Mouse (Mus musculus) kidney, adult 2 months (tissue): ENCODE data around the gene Ifnar1. TPM values are rescaled to one million over a fixed set of nuclear protein-coding genes. Genes with fewer than 3 reads are reported as not detected.
"Not testable (repeated sequence)": the region's sequence is repeated elsewhere in the genome, so short reads cannot be mapped to it uniquely, and the experiment has no call there.

Source experiments
- DNase-seq: peaks from one replicate; pipeline ENCODE4 v3.0.0; 2021
- H3K27ac ChIP-seq: fragments of 200-500 bp; 2 replicates; pipeline ENCODE4 v1.5.1; 2012; ENCODE audit warnings: low read depth, low read length, control low read depth, inconsistent platforms; ENCODE audit not compliant: insufficient read depth
- H3K27me3 ChIP-seq: fragments of 200-500 bp; replicated peaks from 2 replicates; pipeline ENCODE4 v1.6.1; 2012; ENCODE audit warnings: mild to moderate bottlenecking, moderate library complexity, low read length, inconsistent platforms; ENCODE audit not compliant: control insufficient read depth, insufficient read depth
- H3K36me3 ChIP-seq: fragments of 200-500 bp; 2 replicates; pipeline ENCODE4 v1.6.1; 2012; ENCODE audit warnings: mild to moderate bottlenecking, moderate library complexity, low read length, inconsistent platforms; ENCODE audit not compliant: control insufficient read depth, insufficient read depth
- H3K4me1 ChIP-seq: fragments of 200-500 bp; 2 replicates; pipeline ENCODE4 v1.6.1; 2011; ENCODE audit warnings: low read length; ENCODE audit not compliant: control insufficient read depth, insufficient read depth
- H3K4me3 ChIP-seq: fragments of 200-500 bp; 2 replicates; pipeline ENCODE4 v1.5.1; 2011; ENCODE audit warnings: mild to moderate bottlenecking, low read depth, low read length, control low read depth; ENCODE audit not compliant: insufficient read depth
- CTCF ChIP-seq: fragments of 200-500 bp; conservative IDR thresholded peaks from 2 replicates; pipeline ENCODE4 v1.5.1; 2011; ENCODE audit warnings: low read depth, mild to moderate bottlenecking, control low read depth, low read length, moderate library complexity, mixed read lengths; ENCODE audit not compliant: insufficient read depth, insufficient read length
- POLR2A ChIP-seq: fragments of 200-500 bp; IDR thresholded peaks from one replicate; pipeline ENCODE4 v1.6.1; 2011; ENCODE audit warnings: low read depth, low read length, control low read depth
- WGBS: fragments of 180-500 bp; shearing (Covaris S2); methylation state at CpG from one replicate; pipeline ENCODE4 v1.1.7; 2018; 5-methylcytosine and 5-hydroxymethylcytosine counted together
- polyA plus RNA-seq: library from polyadenylated mRNA; depleted of rRNA; stranded (reverse); fragments of >200 nt; gene quantifications from 2 replicates; pipeline ENCODE4 v1.2.3, GENCODE M21; 2012

Gene Ifnar1
- polyA plus RNA-seq, 1 experiment, result 22.2 TPM

DNA sequence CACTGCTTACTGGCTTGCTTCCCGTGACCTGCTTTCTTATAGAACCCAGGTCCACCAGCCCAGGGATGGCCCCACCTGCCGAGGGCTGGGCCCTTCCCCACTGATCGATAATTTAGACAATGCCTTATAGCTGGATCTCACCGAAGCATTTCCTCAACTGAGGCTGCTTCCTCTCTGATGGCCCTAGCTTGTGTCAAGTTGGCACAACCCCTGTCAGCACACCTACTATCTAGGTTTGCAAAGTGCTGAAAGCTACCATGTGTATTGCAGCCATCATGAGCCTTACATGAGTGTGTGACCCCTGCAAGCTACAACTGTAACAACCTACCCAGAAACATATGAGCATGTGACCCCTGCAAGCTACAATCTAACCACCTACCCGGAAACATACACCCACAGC lies 39.2 kb downstream of the Ifnar1 start:
- TF ChIP-seq POLR2A, result no peak
- no peak for TF ChIP-seq CTCF
- Histone ChIP-seq H3K36me3 (no peaks in the 10 kb centered on the region), H3K4me3 (no peak overlapping the region), H3K27me3 (no peaks in the 10 kb centered on the region), H3K27ac (no peak overlapping the region), H3K4me1 (no peaks in the 10 kb centered on the region)
- no peak for DNase-seq
- 83% methylated on average over 5 of the region's 5 CpGs for WGBS

DNA sequence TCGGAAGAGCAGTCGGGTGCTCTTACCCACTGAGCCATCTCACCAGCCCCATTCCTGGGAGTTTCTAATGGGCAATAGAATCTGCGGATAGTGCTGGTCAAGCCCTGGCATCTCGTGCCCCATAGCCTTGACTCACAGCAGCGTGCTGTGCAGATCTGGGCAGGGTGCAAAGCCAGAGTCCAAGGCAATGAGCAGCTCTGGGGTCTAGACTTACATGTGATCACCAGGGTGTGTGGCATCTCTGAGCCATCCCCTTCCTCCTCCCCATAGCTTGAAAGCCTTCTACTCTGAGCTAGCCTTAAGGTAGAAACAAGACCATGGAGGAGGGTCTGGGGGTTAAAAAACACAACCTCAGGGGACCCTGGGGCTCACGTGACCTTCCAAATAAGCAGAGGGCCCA lies 41.2 kb downstream of the Ifnar1 start:
- 94% methylated on average over 6 of the region's 6 CpGs for WGBS
- Histone ChIP-seq H3K27ac (no peak overlapping the region), H3K27me3 (no peaks in the 10 kb centered on the region), H3K4me3 (no peak overlapping the region), H3K4me1 (no peaks in the 10 kb centered on the region), H3K36me3 (no peaks in the 10 kb centered on the region)
- no peak for TF ChIP-seq CTCF
- TF ChIP-seq POLR2A, result no peak
- no peak for DNase-seq

DNA sequence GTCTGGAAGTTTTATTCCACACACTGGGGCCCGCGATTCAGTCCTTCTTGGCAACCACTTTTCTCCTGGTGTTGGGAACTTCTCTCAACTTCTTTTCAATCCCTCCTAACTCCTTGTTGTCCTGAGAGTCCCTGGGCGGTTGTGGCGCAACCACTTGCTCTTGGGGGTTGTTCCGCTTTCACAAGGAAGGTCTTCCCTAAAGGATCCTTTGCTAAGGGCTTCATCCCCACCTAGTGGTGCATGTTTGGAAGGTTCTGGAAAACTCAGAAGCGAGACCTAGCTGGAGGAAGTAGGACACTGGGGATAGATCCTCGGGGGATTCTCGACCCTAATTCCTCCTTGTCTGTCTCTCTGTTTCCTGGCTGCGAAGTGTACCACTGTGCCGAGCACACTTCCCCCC lies 42.0 kb downstream of the Ifnar1 start:
- Histone ChIP-seq H3K36me3 (no peaks in the 10 kb centered on the region), H3K27ac (no peak overlapping the region), H3K4me1 (no peaks in the 10 kb centered on the region), H3K4me3 (no peak overlapping the region), H3K27me3 (no peaks in the 10 kb centered on the region)
- peak; percentile 55 for DNase-seq
- TF ChIP-seq CTCF, result peak; percentile 33
- no peak for TF ChIP-seq POLR2A
- WGBS, result 60% methylated on average over 10 of the region's 10 CpGs

DNA sequence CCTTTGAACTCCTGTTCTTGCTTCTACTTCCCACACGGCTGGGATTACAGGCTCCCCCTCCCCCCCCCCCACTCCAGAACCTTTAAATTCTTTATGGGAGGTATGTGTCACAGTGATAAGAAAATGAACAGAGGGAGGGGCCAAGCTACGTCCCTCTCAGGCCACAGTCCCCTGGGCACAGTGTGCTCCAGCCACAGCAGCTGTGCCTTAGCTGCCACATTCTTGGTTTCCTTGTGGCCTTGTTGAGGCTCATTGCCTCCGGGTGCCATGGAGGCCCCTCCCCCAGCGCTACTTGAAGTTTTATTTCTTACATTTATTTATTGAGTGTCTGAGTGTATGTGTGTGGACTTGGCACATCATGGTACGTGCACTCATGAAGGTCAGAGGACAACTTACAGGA lies 42.5 kb downstream of the Ifnar1 start:
- 34% methylated on average over 5 of the region's 5 CpGs for WGBS
- TF ChIP-seq POLR2A (no peak), CTCF (no peak)
- no peaks in the 10 kb centered on the region for H3K27me3 ChIP-seq

DNA sequence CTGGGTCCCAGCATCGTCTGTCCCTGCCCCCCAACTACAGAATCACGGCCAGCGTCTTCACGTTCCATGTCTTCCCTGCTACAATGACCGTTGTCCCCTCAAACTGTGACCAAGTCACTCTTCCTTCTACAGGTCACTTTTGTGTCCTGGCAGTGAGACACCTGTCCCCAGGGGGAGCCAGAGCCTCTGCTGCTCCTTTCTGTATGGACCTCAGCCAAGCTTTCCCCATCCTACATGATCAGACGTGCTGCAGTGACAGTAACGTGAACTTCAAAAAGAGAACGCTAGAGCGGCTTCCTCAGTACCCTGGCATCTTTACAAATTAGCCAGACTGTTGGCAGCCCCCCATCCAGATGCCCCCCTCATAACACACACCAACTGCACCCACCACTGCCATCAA lies 43.5 kb downstream of the Ifnar1 start:
- WGBS, result 77% methylated on average over 9 of the region's 9 CpGs
- no peak for DNase-seq
- no peaks in the 10 kb centered on the region for H3K36me3 ChIP-seq
- H3K27me3 ChIP-seq, result no peaks in the 10 kb centered on the region
- H3K4me3 ChIP-seq, result no peak overlapping the region
- TF ChIP-seq POLR2A (no peak), CTCF (no peak; the same call in 1 of the 2 replicates)
- no peaks in the 10 kb centered on the region for H3K4me1 ChIP-seq
- H3K27ac ChIP-seq, result no peak overlapping the region

More for the DNA sequence above, 42.5 kb downstream of the Ifnar1 start:
- Histone ChIP-seq H3K36me3 (no peaks in the 10 kb centered on the region), H3K4me3 (no peak overlapping the region), H3K4me1 (no peaks in the 10 kb centered on the region), H3K27ac (no peak overlapping the region)
- no peak for DNase-seq

DNA sequence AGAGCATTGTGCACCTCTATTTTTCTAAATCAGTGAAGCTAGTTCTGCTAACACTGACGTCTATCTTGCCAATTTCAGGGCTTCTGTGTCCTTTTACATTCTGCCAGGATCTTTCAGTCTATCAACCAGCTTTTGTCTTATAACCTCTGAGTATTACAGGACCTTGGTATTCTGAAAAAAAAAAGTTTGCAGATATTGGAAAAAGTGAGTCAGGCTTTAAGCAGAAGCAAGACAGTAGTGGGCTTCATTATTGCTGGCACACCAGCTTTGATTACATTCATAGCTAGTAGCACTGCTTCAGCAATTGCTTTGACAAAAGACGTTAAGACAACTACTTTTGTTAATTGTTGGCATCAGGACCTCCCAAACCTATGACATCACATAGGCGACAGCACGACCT lies 45.8 kb downstream of the Ifnar1 start:
- H3K4me1 ChIP-seq, H3K36me3 ChIP-seq, DNase-seq, H3K27ac ChIP-seq, H3K27me3 ChIP-seq, H3K4me3 ChIP-seq: not testable (repeated sequence)
- 81% methylated on average over 4 of the region's 4 CpGs for WGBS

DNA sequence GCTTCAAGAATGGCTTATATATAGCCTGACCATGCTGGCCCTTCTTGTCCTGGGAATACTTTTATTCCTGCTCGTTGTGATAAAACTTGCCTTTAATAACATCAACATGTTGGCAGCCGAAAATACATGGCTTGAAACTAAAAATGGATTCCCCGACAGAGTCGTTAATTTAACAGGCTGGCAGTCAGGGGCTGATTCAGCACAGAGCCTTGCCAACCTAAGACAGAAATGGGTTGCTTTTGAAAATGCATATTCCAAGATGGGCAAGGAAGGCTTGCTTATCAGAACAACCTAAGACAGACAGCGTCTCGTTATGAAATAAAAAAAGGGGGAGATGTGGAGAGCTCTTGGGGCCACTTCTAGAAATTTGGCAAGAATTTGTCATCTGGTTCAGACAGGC lies 46.8 kb downstream of the Ifnar1 start:
- TF ChIP-seq POLR2A (no peak), CTCF (no peak)
- H3K36me3 ChIP-seq, result no peaks in the 10 kb centered on the region

DNA sequence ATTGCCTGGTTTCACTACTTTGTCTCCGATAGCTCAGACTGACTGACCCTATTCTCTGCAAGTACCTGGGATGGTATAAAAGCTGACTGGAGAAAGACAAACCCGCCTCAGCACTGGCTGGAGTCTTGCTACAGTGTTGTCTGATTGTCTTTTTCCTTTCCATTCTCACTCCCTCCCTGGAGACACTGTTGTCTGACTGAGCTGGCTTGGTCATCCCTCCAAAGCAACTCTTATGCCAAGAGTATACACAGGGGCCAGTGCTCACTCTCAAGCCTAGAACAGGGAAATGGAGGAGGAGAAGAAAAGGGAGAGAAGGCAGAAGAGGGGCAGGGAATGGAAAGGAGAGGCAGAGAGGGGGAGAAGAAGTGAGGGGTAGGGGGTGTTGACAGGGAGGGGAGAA lies 47.4 kb downstream of the Ifnar1 start:
- no peak for DNase-seq
- Histone ChIP-seq H3K36me3 (no peaks in the 10 kb centered on the region), H3K27ac (no peak overlapping the region), H3K27me3 (no peaks in the 10 kb centered on the region), H3K4me1 (no peaks in the 10 kb centered on the region), H3K4me3 (no peak overlapping the region)
- 88% methylated on average over 2 of the region's 2 CpGs for WGBS
- TF ChIP-seq POLR2A, result no peak
- TF ChIP-seq CTCF, result no peak

More for the DNA sequence above, 46.8 kb downstream of the Ifnar1 start:
- H3K4me3 ChIP-seq, result no peak overlapping the region
- no peaks in the 10 kb centered on the region for H3K4me1 ChIP-seq
- DNase-seq, result no peak
- H3K27ac ChIP-seq, result no peak overlapping the region
- 65% methylated on average over 6 of the region's 6 CpGs for WGBS
- no peaks in the 10 kb centered on the region for H3K27me3 ChIP-seq
